Mouse (Mus musculus): ENCODE measurements around the gene Pabpc4. TPM values are rescaled to one million over a fixed set of nuclear protein-coding genes. Genes with fewer than 3 reads are reported as not detected.
"Not testable (repeated sequence)": the region's sequence is repeated elsewhere in the genome, so short reads cannot be mapped to it uniquely, and the experiment has no call there.

Gene Pabpc4
- polyA plus RNA-seq, 2 experiments from 2014 or later = 10.3 to 17.7 TPM

GRCm38 (mm10) chr4:123298980-123299670 is 37.0 kb downstream of the Pabpc4 start:
- no peak for ATAC-seq

- peak; percentile 78 for ATAC-seq
Observed at GRCm38 (mm10) chr4:123305789-123306188, 43.6 kb downstream of the Pabpc4 start.

- ATAC-seq = no peak
Observed at GRCm38 (mm10) chr4:123306999-123307398, 44.8 kb downstream of the Pabpc4 start.

GRCm38 (mm10) chr4:123308292-123308691 is 46.1 kb downstream of the Pabpc4 start:
- no peak for ATAC-seq

- no peak for ATAC-seq
Observed at GRCm38 (mm10) chr4:123311845-123312244, 49.7 kb downstream of the Pabpc4 start.

GRCm38 (mm10) chr4:123313010-123313409 is 50.9 kb downstream of the Pabpc4 start:
- ATAC-seq = no peak

- no peak for ATAC-seq
Observed at GRCm38 (mm10) chr4:123314497-123314896, 52.3 kb downstream of the Pabpc4 start.

GRCm38 (mm10) chr4:123322910-123323309 is 60.8 kb downstream of the Pabpc4 start:
- not testable (repeated sequence) for ATAC-seq

- ATAC-seq = no peak
Observed at GRCm38 (mm10) chr4:123323534-123323933, 61.4 kb downstream of the Pabpc4 start, which contains the start of gene Oxct2a. Gene Oxct2a (minus strand): TSS chr4:123323634.

- ATAC-seq = no peak
Observed at GRCm38 (mm10) chr4:123326087-123326486, 63.9 kb downstream of the Pabpc4 start.

GRCm38 (mm10) chr4:123327630-123328029 is 65.5 kb downstream of the Pabpc4 start:
- no peak for ATAC-seq

GRCm38 (mm10) chr4:123328946-123329345 is 66.8 kb downstream of the Pabpc4 start:
- no peak for ATAC-seq

- ATAC-seq = no peak
Observed at GRCm38 (mm10) chr4:123331326-123331725, 69.2 kb downstream of the Pabpc4 start.

- ATAC-seq = not testable (repeated sequence)
Observed at GRCm38 (mm10) chr4:123331961-123332360, 69.8 kb downstream of the Pabpc4 start.

- no peak for ATAC-seq
Observed at GRCm38 (mm10) chr4:123333151-123333550, 71.0 kb downstream of the Pabpc4 start.

GRCm38 (mm10) chr4:123334177-123334576 is 72.0 kb downstream of the Pabpc4 start:
- no peak for ATAC-seq

GRCm38 (mm10) chr4:123335244-123335643 is 73.1 kb downstream of the Pabpc4 start:
- not testable (repeated sequence) for ATAC-seq

GRCm38 (mm10) chr4:123335796-123336585 is 73.8 kb downstream of the Pabpc4 start:
- ATAC-seq = no peak

GRCm38 (mm10) chr4:123337693-123338092 is 75.5 kb downstream of the Pabpc4 start:
- no peak for ATAC-seq

GRCm38 (mm10) chr4:123340232-123340631 is 78.1 kb downstream of the Pabpc4 start:
- ATAC-seq = no peak

GRCm38 (mm10) chr4:123342091-123342641 is 80.0 kb downstream of the Pabpc4 start:
- ATAC-seq = peak; percentile 28

- ATAC-seq = peak; percentile 84
Observed at GRCm38 (mm10) chr4:123342642-123343470, 80.7 kb downstream of the Pabpc4 start, which contains the start of gene Bmp8a. Gene Bmp8a (minus strand): TSS chr4:123343252.

- ATAC-seq = no peak
Observed at GRCm38 (mm10) chr4:123343471-123343789, 81.3 kb downstream of the Pabpc4 start.
